Mouse (Mus musculus) MEL (cell line): ENCODE measurements around the gene Col4a6. TPM values are rescaled to one million over a fixed set of nuclear protein-coding genes. Genes with fewer than 3 reads are reported as not detected.

Experiments used
- DNase-seq: peaks from one replicate; pipeline ENCODE4 v3.0.0; 2011; ENCODE audit warnings: low read depth, low spot score
- H3K27ac ChIP-seq: 2 replicates; pipeline ENCODE4 v1.5.1; 2012; ENCODE audit warnings: low read depth, mild to moderate bottlenecking, control low read depth, low read length, moderate library complexity; ENCODE audit not compliant: control insufficient read depth
- H3K27me3 ChIP-seq, 2 experiments: fragments of 150-350 bp in 1 of 2; sonication (generic) in 1 of 2; 2 replicates each; pipeline ENCODE4 v1.6.1; 2012; ENCODE audit warnings: low read length in 2 of 2, mild to moderate bottlenecking in 2 of 2, improper control_type of control experiment in 1 of 2, moderate library complexity in 1 of 2; ENCODE audit not compliant: insufficient read depth in 2 of 2, control insufficient read depth in 1 of 2
- H3K36me3 ChIP-seq, 2 experiments: 2 replicates each; pipeline ENCODE4 v1.6.1; 2012 to 2014; ENCODE audit warnings: low read length in 2 of 2, improper control_type of control experiment in 1 of 2, inconsistent platforms in 1 of 2, mild to moderate bottlenecking in 1 of 2; ENCODE audit not compliant: insufficient read depth in 2 of 2, control insufficient read depth in 1 of 2
- H3K4me1 ChIP-seq, 2 experiments: fragments of 150-350 bp in 1 of 2; sonication (generic) in 1 of 2; 2 replicates each; pipeline ENCODE4 v1.6.1; 2012; ENCODE audit warnings: low read length in 2 of 2, improper control_type of control experiment in 1 of 2, mild to moderate bottlenecking in 1 of 2; ENCODE audit not compliant: insufficient read depth in 2 of 2, control insufficient read depth in 1 of 2
- H3K4me3 ChIP-seq, 2 experiments: fragments of 150-350 bp in 1 of 2; sonication (generic) in 1 of 2; 2 replicates each; pipeline ENCODE4 v1.5.1; 2012; ENCODE audit warnings: low read depth in 2 of 2, low read length in 2 of 2, mild to moderate bottlenecking in 2 of 2, moderate library complexity in 2 of 2, control low read depth in 1 of 2, improper control_type of control experiment in 1 of 2; ENCODE audit not compliant: control insufficient read depth in 1 of 2, insufficient read depth in 1 of 2
- H3K79me2 ChIP-seq: 2 replicates; pipeline ENCODE4 v1.6.1; 2012; ENCODE audit warnings: mild to moderate bottlenecking, low read length, moderate library complexity; ENCODE audit not compliant: control insufficient read depth, poor library complexity, insufficient read depth
- H3K9ac ChIP-seq: 2 replicates; pipeline ENCODE4 v1.6.1; 2012; ENCODE audit warnings: low read depth, mild to moderate bottlenecking, control low read depth, low read length, moderate library complexity; ENCODE audit not compliant: control insufficient read depth, poor library complexity, severe bottlenecking
- H3K9me3 ChIP-seq: fragments of 150-350 bp; sonication (generic); replicated peaks from 2 replicates; pipeline ENCODE4 v1.6.1; 2012; ENCODE audit warnings: mild to moderate bottlenecking, low read length, improper control_type of control experiment, moderate library complexity; ENCODE audit not compliant: insufficient read depth
- BHLHE40 ChIP-seq: IDR thresholded peaks from 2 replicates; pipeline ENCODE4 v1.6.1; 2012; ENCODE audit warnings: low read depth, mild to moderate bottlenecking, inconsistent platforms, low read length, improper control_type of control experiment, borderline replicate concordance
- CHD1 ChIP-seq: IDR thresholded peaks from 2 replicates; pipeline ENCODE4 v1.6.1; 2012; ENCODE audit warnings: low read depth, mild to moderate bottlenecking, inconsistent platforms, low read length, improper control_type of control experiment
- CTCF ChIP-seq, 3 experiments: IDR thresholded peaks in 2 of 3; conservative IDR thresholded peaks in 1 of 3; 2 replicates each; pipeline ENCODE4 v1.5.1; 2011 to 2012; ENCODE audit warnings: low read length in 3 of 3, low read depth in 2 of 3, mild to moderate bottlenecking in 2 of 3, improper control_type of control experiment in 1 of 3, inconsistent platforms in 1 of 3, mixed read lengths in 1 of 3, moderate library complexity in 1 of 3; ENCODE audit not compliant: control insufficient read depth in 1 of 3, insufficient read depth in 1 of 3, poor library complexity in 1 of 3, severe bottlenecking in 1 of 3
- E2F4 ChIP-seq: IDR thresholded peaks from 2 replicates; pipeline ENCODE4 v1.6.1; 2011; ENCODE audit warnings: low read depth, low read length, improper control_type of control experiment, borderline replicate concordance
- ELF1 ChIP-seq: IDR thresholded peaks from 2 replicates; pipeline ENCODE4 v1.6.1; 2014; ENCODE audit warnings: low read depth, mild to moderate bottlenecking, inconsistent platforms, low read length, improper control_type of control experiment, moderate library complexity
- ETS1 ChIP-seq: IDR thresholded peaks from 2 replicates; pipeline ENCODE4 v1.6.1; 2012; ENCODE audit warnings: low read depth, mild to moderate bottlenecking, inconsistent platforms, low read length, improper control_type of control experiment, moderate library complexity
- JUND ChIP-seq: IDR thresholded peaks from 2 replicates; pipeline ENCODE4 v1.6.1; 2011; ENCODE audit warnings: low read depth, mild to moderate bottlenecking, improper control_type of control experiment, low read length
- KAT2A ChIP-seq: conservative IDR thresholded peaks from 2 replicates; pipeline ENCODE4 v1.6.1; 2012; ENCODE audit warnings: low read depth, low read length, improper control_type of control experiment, inconsistent platforms
- MAX ChIP-seq: IDR thresholded peaks from 2 replicates; pipeline ENCODE4 v1.6.1; 2011; ENCODE audit warnings: low read length, improper control_type of control experiment
- MEF2A ChIP-seq: IDR thresholded peaks from 2 replicates; pipeline ENCODE4 v1.6.1; 2014; ENCODE audit warnings: low read depth, mild to moderate bottlenecking, inconsistent platforms, low read length, improper control_type of control experiment; ENCODE audit not compliant: poor library complexity, insufficient replicate concordance, severe bottlenecking; ENCODE audit errors: extremely low read depth
- MYB ChIP-seq: IDR thresholded peaks from 2 replicates; pipeline ENCODE4 v1.6.1; 2011; ENCODE audit warnings: mild to moderate bottlenecking, low read depth, low read length, improper control_type of control experiment
- MYC ChIP-seq: IDR thresholded peaks from 2 replicates; pipeline ENCODE4 v1.6.1; 2011; ENCODE audit warnings: low read depth, mild to moderate bottlenecking, low read length, improper control_type of control experiment, moderate library complexity
- NELFE ChIP-seq: IDR thresholded peaks from 2 replicates; pipeline ENCODE4 v1.6.1; 2011; ENCODE audit warnings: low read depth, low read length, improper control_type of control experiment
- POLR2AphosphoS2 ChIP-seq: IDR thresholded peaks from 2 replicates; pipeline ENCODE4 v1.6.1; 2011; ENCODE audit warnings: low read length, improper control_type of control experiment
- POLR2AphosphoS5 ChIP-seq: IDR thresholded peaks from 2 replicates; pipeline ENCODE4 v1.6.1; 2012; ENCODE audit warnings: low read depth, borderline replicate concordance, mild to moderate bottlenecking, inconsistent platforms, low read length, moderate library complexity, mixed read lengths
- RAD21 ChIP-seq: IDR thresholded peaks from 2 replicates; pipeline ENCODE4 v1.6.1; 2011; ENCODE audit warnings: mild to moderate bottlenecking, low read depth, low read length, improper control_type of control experiment
- RCOR1 ChIP-seq: IDR thresholded peaks from 2 replicates; pipeline ENCODE4 v1.6.1; 2012; ENCODE audit warnings: low read depth, mild to moderate bottlenecking, inconsistent platforms, low read length, improper control_type of control experiment
- SMC3 ChIP-seq: IDR thresholded peaks from 2 replicates; pipeline ENCODE4 v1.6.1; 2011; ENCODE audit warnings: low read depth, low read length, improper control_type of control experiment
- TCF12 ChIP-seq: IDR thresholded peaks from 2 replicates; pipeline ENCODE4 v1.6.1; 2014; ENCODE audit warnings: low read depth, mild to moderate bottlenecking, inconsistent platforms, low read length, improper control_type of control experiment, moderate library complexity
- USF1 ChIP-seq: IDR thresholded peaks from 2 replicates; pipeline ENCODE4 v1.6.1; 2014; ENCODE audit warnings: low read depth, mild to moderate bottlenecking, inconsistent platforms, low read length, improper control_type of control experiment, moderate library complexity
- USF2 ChIP-seq, 2 experiments: IDR thresholded peaks; 2 replicates each; pipeline ENCODE4 v1.6.1; 2011 to 2012; ENCODE audit warnings: improper control_type of control experiment in 2 of 2, low read length in 2 of 2, borderline replicate concordance in 1 of 2, inconsistent platforms in 1 of 2, low read depth in 1 of 2, mild to moderate bottlenecking in 1 of 2; ENCODE audit not compliant: insufficient read depth in 1 of 2
- ZKSCAN1 ChIP-seq: IDR thresholded peaks from 2 replicates; pipeline ENCODE4 v1.6.1; 2012; ENCODE audit warnings: low read depth, mild to moderate bottlenecking, inconsistent platforms, low read length, improper control_type of control experiment, moderate library complexity
- ZMIZ1 ChIP-seq: IDR thresholded peaks from 2 replicates; pipeline ENCODE4 v1.6.1; 2012; ENCODE audit warnings: low read depth, mild to moderate bottlenecking, inconsistent platforms, low read length, improper control_type of control experiment, moderate library complexity
- ZNF384 ChIP-seq: IDR thresholded peaks from 2 replicates; pipeline ENCODE4 v1.6.1; 2012; ENCODE audit warnings: low read depth, mild to moderate bottlenecking, inconsistent platforms, low read length, improper control_type of control experiment
- polyA plus RNA-seq, 2 experiments: library from polyadenylated mRNA; stranded (reverse) in 1 of 2; unstranded in 1 of 2; fragments of >175 nt in 1 of 2; fragments of >200 nt in 1 of 2; gene quantifications; 2 replicates each; pipeline versions ENCODE4 v1.2.1 to v1.2.4; 2012; ENCODE audit warnings: low replicate concordance in 2 of 2, low read depth in 1 of 2; ENCODE audit not compliant: insufficient read length in 2 of 2, insufficient read depth in 1 of 2, missing spikeins in 1 of 2
- total RNA-seq: library from RNA; depleted of rRNA; stranded (reverse); fragments of 300-350 nt; gene quantifications from 2 replicates; pipeline ENCODE4 v1.2.3, GENCODE M21; 2012

Gene Col4a6
- total and polyA plus RNA-seq, 3 experiments = not detected

GRCm38 (mm10) chrX:141150290-141150689, 323.6 kb downstream of the Col4a6 start:
- no peak overlapping the region for H3K27ac ChIP-seq
- TF ChIP-seq JUND (no peak), BHLHE40 (no peak), RCOR1 (no peak), CTCF (IDR thresholded peaks at IDR 0.05 in 2 of 3, conservative IDR thresholded peaks at IDR 0.05 in 1 of 3; ENCODE audit: control insufficient read depth in 1 of 3, insufficient read depth in 1 of 3, low read depth in 2 of 3, low read length in 3 of 3, poor library complexity in 1 of 3, severe bottlenecking in 1 of 3) (no peak), E2F4 (no peak), CHD1 (no peak), MYC (no peak), NELFE (no peak), MYB (no peak), POLR2AphosphoS5 (no peak), ZMIZ1 (no peak), TCF12 (no peak), ZNF384 (no peak), ELF1 (no peak), KAT2A (no peak), POLR2AphosphoS2 (no peak), MAX (no peak), SMC3 (no peak)
- TF ChIP-seq, all 39 proteins: peak for 0
- H3K9ac ChIP-seq = no peak overlapping the region
- no peak overlapping the region for H3K4me3 ChIP-seq
- H3K79me2 ChIP-seq = no peaks in the 10 kb centered on the region
- no peaks in the 10 kb centered on the region for H3K27me3 ChIP-seq
- no peaks in the 10 kb centered on the region for H3K36me3 ChIP-seq
- no peak for DNase-seq
- no peaks in the 10 kb centered on the region for H3K4me1 ChIP-seq
- no peaks in the 10 kb centered on the region for H3K9me3 ChIP-seq

DNA sequence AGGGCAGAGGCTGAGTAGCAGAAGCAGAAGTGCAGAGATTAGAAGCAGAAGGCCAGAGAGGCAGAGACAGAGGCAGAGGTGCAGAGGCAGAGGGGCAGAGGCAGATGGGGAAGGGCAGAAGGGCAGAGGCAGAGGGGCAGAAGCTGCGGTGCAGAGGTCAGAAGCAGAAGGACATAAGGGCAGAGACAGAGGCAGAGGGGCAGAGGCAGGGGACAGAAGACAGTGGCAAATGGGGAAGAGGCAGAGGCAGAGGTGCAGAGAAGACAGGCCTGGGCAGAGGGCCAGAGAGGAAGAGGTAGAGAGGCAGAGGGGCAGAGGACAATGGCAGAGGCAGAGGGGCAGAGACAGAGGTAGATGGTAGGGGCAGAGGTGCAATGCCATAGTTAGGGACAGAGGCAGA, 324.2 kb downstream of the Col4a6 start:
- H3K9me3 ChIP-seq = no peaks in the 10 kb centered on the region
- H3K36me3 ChIP-seq = no peaks in the 10 kb centered on the region
- no peak overlapping the region for H3K4me3 ChIP-seq
- H3K9ac ChIP-seq = no peak overlapping the region
- DNase-seq = peak; percentile 21
- no peak for TF ChIP-seq USF1
- TF ChIP-seq USF2 (IDR thresholded peaks at IDR 0.05; ENCODE audit: borderline replicate concordance in 1 of 2, insufficient read depth in 1 of 2, low read depth in 1 of 2, low read length in 2 of 2) = no peak
- TF ChIP-seq RAD21 = no peak
- TF ChIP-seq MYB = no peak
- TF ChIP-seq ETS1 = no peak
- no peak for TF ChIP-seq MEF2A
- TF ChIP-seq ZKSCAN1 = no peak
- no peak overlapping the region for H3K27ac ChIP-seq
- no peaks in the 10 kb centered on the region for H3K27me3 ChIP-seq
- H3K79me2 ChIP-seq = no peaks in the 10 kb centered on the region
- H3K4me1 ChIP-seq = no peaks in the 10 kb centered on the region
